In the genomic region with DNA sequence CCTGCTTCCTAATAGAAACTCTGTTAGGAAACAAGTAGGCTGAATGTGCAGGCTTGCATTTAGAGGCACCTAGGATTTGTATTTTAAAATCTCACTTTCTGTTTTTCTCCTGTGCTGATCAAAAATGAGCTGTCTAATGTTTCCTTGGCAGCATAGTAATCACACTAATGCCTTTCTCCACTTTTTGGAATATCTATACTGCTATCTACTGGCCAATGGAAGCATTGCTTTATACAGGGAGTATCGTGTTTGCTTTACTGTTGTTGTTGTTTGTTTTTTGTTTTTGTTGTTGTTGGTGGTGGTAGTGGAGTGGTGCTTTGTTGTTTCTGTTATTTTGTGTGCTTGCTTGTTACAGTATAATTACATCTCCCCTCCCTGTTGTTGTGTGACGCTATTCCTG, we compare ENCODE assay signal across 11 mouse cellular contexts.
A peak's percentile ranks its signal among the peaks of the same experiment; 100 is the strongest.
DNase-seq lines count a peak whose midpoint lies in the region; ATAC-seq and TF ChIP-seq lines count a peak whose summit lies in the region.
"Had no signal": no experiment of that assay in that cellular context is flagged by ENCODE, and none has a peak within 500 bp of the region (broad histone marks: within the 10 kb centered on the region; RNA-seq: fewer than 3 reads in every experiment).

No protein-coding gene starts in this region.

- ATAC-seq in liver, embryonic 14.5 days (ENCODE audit: insufficient read depth) = no peak
- no peak for ATAC-seq in liver, embryonic 12.5 days
- ATAC-seq in neutrophil, adult 5-6 weeks (ENCODE audit: extremely low read depth, insufficient number of reproducible peaks, low FRiP score, poor library complexity, severe bottlenecking) = peak; percentile 58

- DNase-seq in heart, adult 2 months = no peak
- DNase-seq in heart, postnatal 14 days = no peak
- DNase-seq in liver, embryonic 14.5 days (ENCODE audit: low read depth in 3 of 3, low spot score in 3 of 3) = no peak
- DNase-seq in NIH3T3 (ENCODE audit: low read depth) = peak; percentile 45
- DNase-seq in thymus, adult 18-20 months = no peak
- no peak for DNase-seq in layer of hippocampus, adult 9-11 months
- DNase-seq: gastrocnemius, postnatal 14 days; heart, postnatal 36 days; layer of hippocampus, postnatal 36 days had no signal

- no peaks in the 10 kb centered on the region for H3K9me3 ChIP-seq in liver, embryonic 14.5 days (ENCODE audit: control insufficient read depth, low read length)
- H3K9me3 ChIP-seq in liver, embryonic 12.5 days (replicated peaks) = peaks cover 2% of the 10 kb centered on the region; the same call in 1 of the 2 replicates

- no peak for TF ChIP-seq POLR2A in heart, adult 2 months (IDR thresholded peaks at IDR 0.05; ENCODE audit: insufficient read depth, low read depth, low read length)

- no peaks in the 10 kb centered on the region for H3K79me2 ChIP-seq in heart, adult 2 months (replicated peaks; ENCODE audit: control insufficient read depth, insufficient read depth, low read length)

- no peaks in the 10 kb centered on the region for H3K4me1 ChIP-seq in heart, adult 2 months (ENCODE audit: control insufficient read depth, insufficient read depth, low read length)
- H3K4me1 ChIP-seq in liver, embryonic 14.5 days (replicated peaks; ENCODE audit: control insufficient read depth in 2 of 2, insufficient read depth in 2 of 2, low read length in 1 of 2) = no peaks in the 10 kb centered on the region
- no peaks in the 10 kb centered on the region for H3K4me1 ChIP-seq in liver, embryonic 12.5 days

- H3K27me3 ChIP-seq in heart, adult 2 months (ENCODE audit: control insufficient read depth, insufficient read depth, low read length) = no peaks in the 10 kb centered on the region
- H3K27me3 ChIP-seq in liver, embryonic 14.5 days (ENCODE audit: control insufficient read depth, insufficient read depth, low read length) = no peaks in the 10 kb centered on the region
- no peaks in the 10 kb centered on the region for H3K27me3 ChIP-seq in liver, embryonic 12.5 days (replicated peaks)

- intact Hi-C loops in heart, adult 2 months (cut with DNase I) = loop anchor here (5.0 kb wide), 1 partner anchor 208 kb away; no protein-coding TSS in a partner anchor
- intact Hi-C loops in heart, postnatal 14 days (cut with DNase I) = loop anchor here (5.0 kb wide), 1 partner anchor 208 kb away; no protein-coding TSS in a partner anchor

- no peaks in the 10 kb centered on the region for H3K36me3 ChIP-seq in heart, adult 2 months (ENCODE audit: control insufficient read depth, insufficient read depth, low read length)
- no peaks in the 10 kb centered on the region for H3K36me3 ChIP-seq in liver, embryonic 14.5 days (replicated peaks; ENCODE audit: control insufficient read depth, insufficient read depth, low read depth)
- H3K36me3 ChIP-seq in liver, embryonic 12.5 days = no peaks in the 10 kb centered on the region

- no peak overlapping the region for H3K4me2 ChIP-seq in liver, embryonic 14.5 days (ENCODE audit: low read depth)
- no peak overlapping the region for H3K4me2 ChIP-seq in liver, embryonic 12.5 days

- TF ChIP-seq EP300 in heart, adult 2 months (IDR thresholded peaks at IDR 0.05; ENCODE audit: insufficient read depth, low read depth, low read length) = no peak
- no peak for TF ChIP-seq EP300 in liver, embryonic 14.5 days (IDR thresholded peaks at IDR 0.05; ENCODE audit: low read depth)

- 23% methylated on average over 2 of the region's 2 CpGs for WGBS in heart, adult 2 months
- WGBS in liver, embryonic 14.5 days (ENCODE audit: insufficient replicate concordance) = 32% methylated on average over 2 of the region's 2 CpGs
- 31% methylated on average over 2 of the region's 2 CpGs for WGBS in liver, embryonic 12.5 days (ENCODE audit: insufficient replicate concordance)

- TF ChIP-seq CTCF in heart, adult 2 months (IDR thresholded peaks at IDR 0.05) = peak; percentile 55
- peak; percentile 7; the same call in 1 of the 2 replicates for TF ChIP-seq CTCF in liver, embryonic 14.5 days (IDR thresholded peaks at IDR 0.05; ENCODE audit: low read depth)

- no peak overlapping the region for H3K27ac ChIP-seq in heart, adult 2 months
- no peak overlapping the region for H3K27ac ChIP-seq in liver, embryonic 14.5 days
- H3K27ac ChIP-seq in liver, embryonic 12.5 days = no peak overlapping the region

- no peak overlapping the region for H3K9ac ChIP-seq in heart, adult 2 months (ENCODE audit: low read depth, low read length)
- no peak overlapping the region for H3K9ac ChIP-seq in liver, embryonic 14.5 days (replicated peaks)
- H3K9ac ChIP-seq in liver, embryonic 12.5 days = no peak overlapping the region

- H3K4me3 ChIP-seq in heart, adult 2 months = no peak overlapping the region
- no peak overlapping the region for H3K4me3 ChIP-seq in liver, embryonic 14.5 days (ENCODE audit: insufficient read depth in 1 of 2, low read depth in 2 of 2, low read length in 2 of 2)
- H3K4me3 ChIP-seq in liver, embryonic 12.5 days = no peak overlapping the region
